Comparison of ENCODE assay signal across 17 mouse cellular contexts in genomic region chr15:101588216-101588615, GRCm38 (mm10). TPM values are rescaled to one million over a fixed set of nuclear protein-coding genes. Genes with fewer than 3 reads are reported as not detected.
DNase-seq lines count a peak whose midpoint lies in the region; TF ChIP-seq lines count a peak whose summit lies in the region.
"Had no signal": no experiment of that assay in that cellular context is flagged by ENCODE, and none has a peak within 500 bp of the region (broad histone marks: within the 10 kb centered on the region; RNA-seq: fewer than 3 reads in every experiment).

No protein-coding gene starts in this region.

- no peak for TF ChIP-seq EP300 in MEL (IDR thresholded peaks at IDR 0.05; ENCODE audit: low read depth in 1 of 2, low read length in 2 of 2)

- no peak for TF ChIP-seq POLR2A in lung, adult 2 months (IDR thresholded peaks at IDR 0.05; ENCODE audit: borderline replicate concordance, extremely low read depth, low read depth, low read length)
- no peak for TF ChIP-seq POLR2A in MEL (IDR thresholded peaks at IDR 0.05; ENCODE audit: control insufficient read depth in 1 of 2, insufficient read depth in 1 of 2, low read depth in 1 of 2, low read length in 2 of 2, poor library complexity in 1 of 2)

- no peak overlapping the region for H3K9ac ChIP-seq in MEL (ENCODE audit: control insufficient read depth, low read depth, low read length, poor library complexity, severe bottlenecking)
- H3K9ac ChIP-seq: limb, embryonic 13.5 days had no signal

- no peaks in the 10 kb centered on the region for H3K27me3 ChIP-seq in MEL (ENCODE audit: control insufficient read depth in 1 of 2, insufficient read depth in 2 of 2, low read length in 2 of 2)
- H3K27me3 ChIP-seq: limb, embryonic 13.5 days had no signal

- H3K9me3 ChIP-seq in MEL (replicated peaks; ENCODE audit: insufficient read depth, low read length): no peaks in the 10 kb centered on the region
- H3K9me3 ChIP-seq: forebrain, embryonic 10.5 days; limb, embryonic 13.5 days had no signal

- H3K27ac ChIP-seq in MEL (ENCODE audit: control insufficient read depth, low read depth, low read length): no peak overlapping the region
- H3K27ac ChIP-seq: forebrain, embryonic 10.5 days; limb, embryonic 13.5 days had no signal

- H3K4me3 ChIP-seq in lung, adult 2 months (replicated peaks; ENCODE audit: extremely low read depth, low read depth, low read length): no peak overlapping the region
- no peak overlapping the region for H3K4me3 ChIP-seq in MEL (ENCODE audit: control insufficient read depth in 1 of 2, insufficient read depth in 1 of 2, low read depth in 2 of 2, low read length in 2 of 2)
- H3K4me3 ChIP-seq: forebrain, embryonic 10.5 days; limb, embryonic 13.5 days had no signal

- TF ChIP-seq CTCF in lung, adult 2 months (IDR thresholded peaks at IDR 0.05; ENCODE audit: insufficient read depth, low read length): peak; percentile 15; the same call in 1 of the 2 replicates
- TF ChIP-seq CTCF in MEL (IDR thresholded peaks at IDR 0.05 in 2 of 3, conservative IDR thresholded peaks at IDR 0.05 in 1 of 3; ENCODE audit: control insufficient read depth in 1 of 3, insufficient read depth in 1 of 3, low read depth in 2 of 3, low read length in 3 of 3, poor library complexity in 1 of 3, severe bottlenecking in 1 of 3): peak; percentile 23 to 55 (median 45)

- H3K4me1 ChIP-seq in lung, adult 2 months (ENCODE audit: control insufficient read depth, insufficient read depth, low read length): no peaks in the 10 kb centered on the region
- no peaks in the 10 kb centered on the region for H3K4me1 ChIP-seq in MEL (ENCODE audit: control insufficient read depth in 1 of 2, insufficient read depth in 2 of 2, low read length in 2 of 2)
- H3K4me1 ChIP-seq: forebrain, embryonic 10.5 days had no signal

- H3K79me2 ChIP-seq in MEL (ENCODE audit: control insufficient read depth, insufficient read depth, low read length, poor library complexity): no peaks in the 10 kb centered on the region

- no peak for TF ChIP-seq RAD21 in MEL (IDR thresholded peaks at IDR 0.05; ENCODE audit: low read depth, low read length)

- peak; percentile 66 for DNase-seq in heart, adult 11 months
- no peak for DNase-seq in heart, postnatal 4 days
- DNase-seq in lung, adult 2 months: no peak
- DNase-seq in lung, postnatal 4 days: no peak
- DNase-seq in MEL (ENCODE audit: low read depth, low spot score): peak; percentile 11
- DNase-seq in retina, embryonic 14.5 days (ENCODE audit: low spot score): peak; percentile 12
- no peak for DNase-seq in spleen, postnatal 14 days (ENCODE audit: low spot score in 2 of 2)
- no peak for DNase-seq in spleen, adult 12 weeks (ENCODE audit: low spot score)
- DNase-seq: cerebellum, adult 11 months; gastrocnemius, postnatal 14 days; kidney, adult 11 months had no signal

- no peaks in the 10 kb centered on the region for H3K36me3 ChIP-seq in MEL (ENCODE audit: control insufficient read depth in 1 of 2, insufficient read depth in 2 of 2, low read length in 2 of 2)
- H3K36me3 ChIP-seq: forebrain, embryonic 10.5 days; limb, embryonic 13.5 days had no signal

- WGBS in lung, adult 2 months: 74% methylated on average over 10 of the region's 10 CpGs

TF ChIP-seq in MEL, 35 proteins besides CTCF, POLR2A, EP300 and RAD21:
- TF ChIP-seq MYC (IDR thresholded peaks at IDR 0.05; ENCODE audit: low read depth, low read length) (no peak), USF2 (IDR thresholded peaks at IDR 0.05; ENCODE audit: borderline replicate concordance in 1 of 2, insufficient read depth in 1 of 2, low read depth in 1 of 2, low read length in 2 of 2) (no peak), HCFC1 (IDR thresholded peaks at IDR 0.05; ENCODE audit: low read depth, low read length) (no peak), ZKSCAN1 (IDR thresholded peaks at IDR 0.05; ENCODE audit: low read depth, low read length) (no peak), MXI1 (IDR thresholded peaks at IDR 0.05; ENCODE audit: low read depth, low read length) (no peak), ZMIZ1 (IDR thresholded peaks at IDR 0.05; ENCODE audit: low read depth, low read length) (no peak), CHD1 (IDR thresholded peaks at IDR 0.05; ENCODE audit: low read depth, low read length) (no peak), MEF2A (IDR thresholded peaks at IDR 0.05; ENCODE audit: extremely low read depth, insufficient replicate concordance, low read depth, low read length, poor library complexity, severe bottlenecking) (no peak), SIN3A (IDR thresholded peaks at IDR 0.05; ENCODE audit: low read length) (no peak), GABPA (IDR thresholded peaks at IDR 0.05; ENCODE audit: low read depth, low read length) (no peak), TCF12 (IDR thresholded peaks at IDR 0.05; ENCODE audit: low read depth, low read length) (no peak), TBP (IDR thresholded peaks at IDR 0.05; ENCODE audit: low read depth, low read length) (no peak), ELF1 (IDR thresholded peaks at IDR 0.05; ENCODE audit: low read depth, low read length) (no peak), TAL1 (IDR thresholded peaks at IDR 0.05; ENCODE audit: low read length) (no peak), JUND (IDR thresholded peaks at IDR 0.05; ENCODE audit: low read depth, low read length) (no peak), KAT2A (conservative IDR thresholded peaks at IDR 0.05; ENCODE audit: low read depth, low read length) (no peak), SMC3 (IDR thresholded peaks at IDR 0.05; ENCODE audit: low read depth, low read length) (no peak), ZNF384 (IDR thresholded peaks at IDR 0.05; ENCODE audit: low read depth, low read length) (no peak), E2F4 (IDR thresholded peaks at IDR 0.05; ENCODE audit: borderline replicate concordance, low read depth, low read length) (no peak)

RNA-seq across cellular contexts. Expression of gene Krt75, which starts 14.5 kb away (rescaled TPM):
- not detected for total RNA-seq in heart, postnatal 4 days (2021)
- 0.14 TPM in 1 of 2 replicates, not detected in the other for polyA plus RNA-seq in lung, adult 2 months (2012; rRNA removed)
- not detected in 2 replicates for total RNA-seq in MEL (2012; rRNA removed)
- polyA plus RNA-seq in MEL (2012; ENCODE audit: insufficient read depth in 1 of 2, insufficient read length in 2 of 2, low read depth in 1 of 2, low replicate concordance in 2 of 2, missing spikeins in 1 of 2): not detected
- total RNA-seq: adrenal gland, adult 18-20 months; gastrocnemius, postnatal 14 days; megakaryocyte progenitor cell, adult 5-6 weeks had no signal
- polyA plus RNA-seq: forebrain, embryonic 10.5 days had no signal

RNA-seq across cellular contexts. Expression of gene Krt90, which starts 25.5 kb away (rescaled TPM):
- under 1 TPM in 1 of 2 experiments, not detected in 1; 0.10 TPM for total RNA-seq in heart, postnatal 4 days (2021)
- polyA plus RNA-seq in lung, adult 2 months (2012; rRNA removed): 0.22 TPM in 1 of 2 replicates, not detected in the other
- total RNA-seq in MEL (2012; rRNA removed): not detected in 2 replicates
- not detected for polyA plus RNA-seq in MEL (2012; ENCODE audit: insufficient read depth in 1 of 2, insufficient read length in 2 of 2, low read depth in 1 of 2, low replicate concordance in 2 of 2, missing spikeins in 1 of 2)
- total RNA-seq: adrenal gland, adult 18-20 months; gastrocnemius, postnatal 14 days; megakaryocyte progenitor cell, adult 5-6 weeks had no signal
- polyA plus RNA-seq: heart, embryonic 16.5 days; limb, embryonic 13.5 days had no signal

RNA-seq across cellular contexts. Expression of gene Krt82, which starts 37.7 kb away (rescaled TPM):
- total RNA-seq in heart, postnatal 4 days (2021): not detected
- polyA plus RNA-seq in lung, adult 2 months (2012; rRNA removed): not detected in 2 replicates
- not detected in 2 replicates for total RNA-seq in MEL (2012; rRNA removed)
- polyA plus RNA-seq in MEL (2012; ENCODE audit: insufficient read depth in 1 of 2, insufficient read length in 2 of 2, low read depth in 1 of 2, low replicate concordance in 2 of 2, missing spikeins in 1 of 2): not detected
- total RNA-seq: adrenal gland, adult 18-20 months; gastrocnemius, postnatal 14 days; layer of hippocampus, postnatal 14 days; megakaryocyte progenitor cell, adult 5-6 weeks had no signal
- polyA plus RNA-seq: forebrain, embryonic 10.5 days; heart, embryonic 16.5 days; limb, embryonic 13.5 days had no signal

RNA-seq across cellular contexts. Expression of gene Gm5414, which starts 39.8 kb away (rescaled TPM):
- not detected for total RNA-seq in heart, postnatal 4 days (2021)
- not detected in 2 replicates for polyA plus RNA-seq in lung, adult 2 months (2012; rRNA removed)
- total RNA-seq in MEL (2012; rRNA removed): not detected in 2 replicates
- not detected for polyA plus RNA-seq in MEL (2012; ENCODE audit: insufficient read depth in 1 of 2, insufficient read length in 2 of 2, low read depth in 1 of 2, low replicate concordance in 2 of 2, missing spikeins in 1 of 2)
- total RNA-seq: adrenal gland, adult 18-20 months; gastrocnemius, postnatal 14 days; layer of hippocampus, postnatal 14 days; megakaryocyte progenitor cell, adult 5-6 weeks had no signal
- polyA plus RNA-seq: forebrain, embryonic 10.5 days; heart, embryonic 16.5 days; limb, embryonic 13.5 days had no signal

RNA-seq across cellular contexts. Expression of gene Krt84, which starts 55.6 kb away (rescaled TPM):
- not detected for total RNA-seq in heart, postnatal 4 days (2021)
- polyA plus RNA-seq in lung, adult 2 months (2012; rRNA removed): 0.13 TPM in 1 of 2 replicates, not detected in the other
- total RNA-seq in MEL (2012; rRNA removed): not detected in 2 replicates
- not detected for polyA plus RNA-seq in MEL (2012; ENCODE audit: insufficient read depth in 1 of 2, insufficient read length in 2 of 2, low read depth in 1 of 2, low replicate concordance in 2 of 2, missing spikeins in 1 of 2)
- total RNA-seq: adrenal gland, adult 18-20 months; layer of hippocampus, postnatal 14 days; megakaryocyte progenitor cell, adult 5-6 weeks had no signal
- polyA plus RNA-seq: forebrain, embryonic 10.5 days; heart, embryonic 16.5 days had no signal

Comparison
In these comparisons a context has a peak if more than half of its experiments do, and no peak if none do; other contexts are left out.
1. DNase-seq: peak in heart, adult 11 months (single experiment), MEL (single experiment) and retina, embryonic 14.5 days (single experiment); none in heart, postnatal 4 days (single experiment), lung, adult 2 months (single experiment), lung, postnatal 4 days (0 of 2), spleen, postnatal 14 days (0 of 2) and spleen, adult 12 weeks (single experiment).